Mouse (Mus musculus) brain, embryonic 14.5 days (tissue): ENCODE data around the gene Plxnd1.

Experiments used
- CTCF ChIP-seq: fragments of 200-500 bp; IDR thresholded peaks from 2 replicates; pipeline ENCODE4 v1.5.1; 2012; ENCODE audit warnings: inconsistent platforms, mild to moderate bottlenecking, moderate library complexity, borderline replicate concordance; ENCODE audit not compliant: insufficient read depth, insufficient read length; ENCODE audit errors: extremely low read depth
- POLR2A ChIP-seq: fragments of 200-500 bp; IDR thresholded peaks from 2 replicates; pipeline ENCODE4 v1.6.1; 2012; ENCODE audit warnings: mild to moderate bottlenecking, inconsistent platforms, borderline replicate concordance; ENCODE audit not compliant: poor library complexity, insufficient read depth, insufficient read length, severe bottlenecking; ENCODE audit errors: extremely low read depth

DNA sequence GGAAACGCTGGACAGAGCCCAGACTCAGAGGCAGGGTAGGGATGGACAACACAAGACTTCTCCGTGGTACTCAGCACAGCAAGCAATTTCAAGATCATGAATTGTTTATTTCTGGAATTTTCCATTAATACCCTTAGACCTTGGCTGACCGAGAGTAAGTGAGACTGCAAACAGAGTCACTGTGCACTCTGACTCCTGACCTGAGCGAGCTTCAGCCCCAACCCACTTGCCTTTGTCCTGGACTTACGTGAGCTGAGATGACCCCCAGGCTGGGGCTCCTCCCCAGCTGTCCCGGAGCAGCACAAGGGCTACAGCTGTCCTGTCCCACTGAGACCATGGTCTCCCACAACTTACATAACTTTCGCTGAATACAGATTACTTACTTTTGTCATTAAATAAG lies 11.9 kb downstream of the Plxnd1 start:
- no peak for TF ChIP-seq POLR2A
- no peak for TF ChIP-seq CTCF
